Mouse (Mus musculus) hindbrain, embryonic 16.5 days (tissue): ENCODE data around the gene Gm14214. TPM values are rescaled to one million over a fixed set of nuclear protein-coding genes. Genes with fewer than 3 reads are reported as not detected.

ENCODE experiments used
- ATAC-seq: fragments of 200-750 bp; cut with Nextera tagmentation; 2 replicates; pipeline ENCODE4 v1.8.0; 2017; ENCODE audit warnings: moderate TSS enrichment, moderate library complexity
- H3K27ac ChIP-seq: fragments of 300-500 bp; sonication (generic); 2 replicates; pipeline ENCODE4 v1.5.1; 2014; ENCODE audit warnings: low read depth, mild to moderate bottlenecking, control low read depth, low read length, moderate library complexity
- H3K27me3 ChIP-seq: fragments of 300-500 bp; sonication (generic); replicated peaks from 2 replicates; pipeline ENCODE4 v1.6.1; 2014; ENCODE audit warnings: low read length; ENCODE audit not compliant: control insufficient read depth, insufficient read depth
- H3K36me3 ChIP-seq: fragments of 300-500 bp; sonication (generic); 2 replicates; pipeline ENCODE4 v1.6.1; 2014; ENCODE audit warnings: mild to moderate bottlenecking, low read length, moderate library complexity, mixed read lengths; ENCODE audit not compliant: control insufficient read depth, insufficient read depth
- H3K4me1 ChIP-seq: fragments of 300-500 bp; sonication (generic); 2 replicates; pipeline ENCODE4 v1.6.1; 2014; ENCODE audit warnings: low read depth, low read length; ENCODE audit not compliant: control insufficient read depth, insufficient read depth
- H3K4me2 ChIP-seq: fragments of 300-500 bp; sonication (generic); 2 replicates; pipeline ENCODE4 v1.6.1; 2014; ENCODE audit warnings: mild to moderate bottlenecking, low read length, control low read depth, moderate library complexity
- H3K4me3 ChIP-seq: fragments of 300-500 bp; sonication (generic); 2 replicates; pipeline ENCODE4 v1.5.1; 2014; ENCODE audit warnings: mild to moderate bottlenecking, low read length, control low read depth, moderate library complexity
- H3K9ac ChIP-seq: fragments of 300-500 bp; sonication (generic); 2 replicates; pipeline ENCODE4 v1.6.1; 2014; ENCODE audit warnings: low read depth, mild to moderate bottlenecking, control low read depth, low read length, moderate library complexity
- H3K9me3 ChIP-seq: fragments of 300-500 bp; sonication (generic); 2 replicates; pipeline ENCODE4 v1.6.1; 2014; ENCODE audit warnings: mild to moderate bottlenecking, low read length, moderate library complexity; ENCODE audit not compliant: control insufficient read depth
- WGBS: fragments of 180-500 bp; shearing (Covaris S2); extraction: QIAGEN DNeasy Blood & Tissue Kit; methylation state at CpG from one replicate; pipeline ENCODE4 v1.1.7; 2014; 5-methylcytosine and 5-hydroxymethylcytosine counted together
- polyA plus RNA-seq: library from polyadenylated mRNA; unstranded; fragments of >200 nt; fragmentation: Nextera tagmentation; extraction: Ambion mirVana; gene quantifications from 2 replicates; pipeline ENCODE4 v1.2.1, GENCODE M21; 2015

Gm14214 gene
- polyA plus RNA-seq, 1 experiment from 2014 or later, result not detected

DNA sequence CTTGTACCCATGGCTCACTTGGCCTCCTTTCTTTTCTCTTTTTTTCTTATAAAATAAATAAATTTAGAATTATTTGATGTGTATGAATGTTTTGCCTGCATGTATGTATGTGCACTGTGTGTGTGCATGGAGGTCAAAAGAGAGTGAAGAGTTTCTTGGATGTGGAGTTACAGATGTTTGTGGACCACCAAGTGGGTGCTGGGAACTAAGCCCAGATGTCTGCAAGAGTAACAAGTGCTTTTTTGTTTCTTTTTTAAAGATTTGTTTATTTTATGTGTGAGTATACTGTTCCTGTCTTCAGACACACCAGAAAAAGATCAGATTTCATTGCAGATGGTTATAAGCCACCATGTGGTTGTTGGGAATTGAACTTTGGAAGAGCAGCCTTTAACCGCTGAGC lies 33.5 kb upstream of the Gm14214 start:
- Histone ChIP-seq H3K4me1 (no peaks in the 10 kb centered on the region), H3K27ac (no peak overlapping the region), H3K36me3 (no peaks in the 10 kb centered on the region), H3K9ac (no peak overlapping the region), H3K4me3 (no peak overlapping the region), H3K27me3 (no peaks in the 10 kb centered on the region), H3K4me2 (no peak overlapping the region), H3K9me3 (no peaks in the 10 kb centered on the region)
- 76% methylated on average over 1 of the region's 1 CpGs for WGBS
- no peak for ATAC-seq

DNA sequence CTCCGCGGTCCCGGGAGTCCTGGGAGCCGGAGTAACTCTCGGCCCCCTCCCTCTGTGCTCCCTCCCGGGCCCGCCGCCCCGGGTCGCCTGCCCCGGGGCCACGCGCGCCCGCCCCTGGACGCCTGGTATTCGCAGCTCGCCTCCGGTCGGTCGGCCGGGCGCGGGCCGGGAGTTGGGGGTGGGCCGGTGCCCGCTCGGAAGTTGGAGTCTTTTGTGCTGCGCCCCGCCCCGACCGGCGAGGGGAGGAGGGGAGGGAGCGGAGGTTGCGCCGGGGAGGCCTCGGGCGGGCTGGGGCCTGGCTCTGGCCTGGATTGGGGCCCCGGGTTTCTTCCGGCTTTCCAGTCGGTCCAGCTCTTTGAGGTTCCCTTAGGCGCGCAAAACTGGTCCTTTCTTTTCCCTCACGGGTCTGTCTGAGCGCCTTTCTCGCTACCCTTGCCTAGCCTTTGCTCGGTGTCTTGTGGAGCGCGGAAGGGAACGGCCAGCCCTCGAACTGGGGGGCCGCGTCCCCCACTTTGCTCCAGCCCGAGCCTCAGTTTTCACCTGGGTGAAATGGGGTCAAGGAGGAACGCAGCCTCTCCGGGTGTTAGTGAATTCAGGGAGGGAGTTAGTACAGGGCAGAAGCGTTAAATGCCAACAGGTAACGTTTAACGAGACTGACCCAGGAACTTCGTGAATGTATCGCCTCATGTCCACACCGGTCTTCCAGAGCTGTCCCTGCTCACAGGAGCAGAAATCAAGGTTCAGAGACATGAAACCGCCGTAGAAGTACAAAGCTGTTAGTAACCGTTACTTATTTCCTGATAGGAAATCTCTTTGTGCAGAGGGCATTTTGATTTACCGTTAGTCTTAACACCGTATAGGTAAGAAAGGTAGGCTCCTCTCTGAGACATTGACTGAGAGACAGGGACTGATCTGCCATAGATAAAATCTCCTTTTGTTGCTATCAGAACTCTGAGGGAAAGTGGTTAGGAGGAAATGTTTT lies 22.1 kb upstream of the Gm14214 start:
- Histone ChIP-seq H3K9me3 (no peaks in the 10 kb centered on the region), H3K27me3 (no peaks in the 10 kb centered on the region), H3K4me3 (peak overlapping the region; percentile 74), H3K9ac (peak overlapping the region; percentile 91), H3K4me1 (peaks cover 25% of the 10 kb centered on the region), H3K4me2 (peak overlapping the region; percentile 85), H3K36me3 (no peaks in the 10 kb centered on the region), H3K27ac (peak overlapping the region; percentile 98)
- peak; percentile 16 for ATAC-seq
- WGBS, result under 1% methylated on average over 52 of the region's 67 CpGs

DNA sequence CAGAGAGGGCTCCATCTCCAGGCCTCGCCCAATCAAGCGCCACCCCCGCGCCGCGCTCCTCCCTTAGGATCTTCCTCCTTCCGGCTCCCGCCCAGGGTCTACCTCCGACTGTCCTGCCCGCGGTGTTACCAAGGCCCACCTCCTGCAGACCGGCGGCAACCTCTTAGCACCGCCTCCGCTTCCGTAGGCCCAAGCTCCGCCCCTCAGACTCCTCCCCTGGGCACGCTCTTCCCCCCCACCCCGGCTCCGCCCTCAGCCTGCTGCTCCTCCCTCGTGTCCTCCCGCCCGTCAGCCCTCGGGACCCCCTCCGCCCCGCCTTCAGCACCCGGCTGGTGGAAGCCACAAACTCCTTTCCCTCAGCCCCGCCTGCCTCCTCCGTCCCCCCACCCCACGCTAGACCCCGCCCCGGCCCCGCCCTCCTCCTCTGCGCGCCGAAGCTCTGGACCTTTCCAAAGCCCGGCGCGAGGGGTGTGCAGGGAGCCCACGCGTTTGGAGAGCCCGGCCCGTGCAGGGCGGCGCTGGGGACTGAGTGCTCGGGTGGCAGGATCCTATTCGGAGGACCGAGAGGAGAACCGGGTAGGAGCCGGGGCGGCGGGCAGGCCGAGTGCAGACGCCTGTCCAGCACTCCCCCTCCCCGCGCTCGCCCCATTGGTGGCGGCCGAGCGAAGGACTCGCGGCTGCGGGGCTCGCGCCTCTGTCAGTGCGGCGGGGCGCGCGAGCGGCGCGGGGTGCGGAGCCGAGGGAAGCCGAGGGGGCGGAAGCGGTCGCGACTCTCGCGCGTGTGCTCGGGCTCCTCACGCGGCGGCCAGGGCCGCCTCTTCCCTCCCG lies 21.0 kb upstream of the Gm14214 start, which contains the start of the genes Raly and a:
Gene Raly (plus strand): TSS at position 441 of the 828 bp plus-strand sequence.
Gene a (plus strand): TSS at position 747 of the 828 bp plus-strand sequence.
- under 1% methylated on average over 58 of the region's 89 CpGs for WGBS

DNA sequence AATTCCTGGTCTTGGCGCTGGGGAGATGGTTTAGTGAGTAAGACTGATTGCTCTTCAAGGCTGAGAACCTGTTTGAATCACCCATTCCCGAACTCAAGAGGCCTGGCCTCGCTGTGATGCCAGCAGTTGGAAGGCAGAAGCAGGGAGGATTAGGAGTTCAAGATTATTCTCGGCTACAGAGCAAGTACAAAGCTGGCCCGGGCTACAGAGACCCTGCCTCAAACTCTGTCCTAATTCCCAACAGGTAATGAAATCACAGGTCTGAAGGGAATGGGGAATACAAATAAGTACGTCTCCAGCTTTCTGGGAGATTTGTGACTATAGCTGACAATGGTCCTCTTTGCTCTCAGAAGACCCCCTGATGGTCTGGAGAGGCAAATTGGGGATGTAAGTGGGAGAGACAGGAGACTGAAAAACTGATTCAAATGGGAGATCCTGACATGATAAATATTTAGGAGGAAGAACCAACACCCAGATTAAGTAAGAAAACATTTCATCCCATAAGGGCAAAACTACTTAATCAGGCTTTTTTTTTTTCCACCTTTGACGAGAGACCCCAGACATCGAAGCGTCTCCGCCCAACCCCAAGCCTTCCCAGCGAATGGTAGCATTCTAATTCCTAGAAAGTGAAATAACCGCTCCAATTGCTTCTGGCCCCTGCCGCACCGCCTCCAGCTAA lies 20.3 kb upstream of the Gm14214 start:
- peak overlapping the region; percentile 91 for H3K9ac ChIP-seq
- H3K36me3 ChIP-seq, result no peaks in the 10 kb centered on the region
- peak overlapping the region; percentile 98 for H3K27ac ChIP-seq
- H3K27me3 ChIP-seq, result no peaks in the 10 kb centered on the region
- peaks cover 29% of the 10 kb centered on the region for H3K4me1 ChIP-seq
- H3K4me2 ChIP-seq, result peak overlapping the region; percentile 47
- H3K9me3 ChIP-seq, result no peaks in the 10 kb centered on the region
- peak overlapping the region; percentile 74 for H3K4me3 ChIP-seq
- 6% methylated on average over 14 of the region's 14 CpGs for WGBS
- ATAC-seq, result no peak

More for the DNA sequence above, 21.0 kb upstream of the Gm14214 start, which contains the start of the genes Raly and a:
- Histone ChIP-seq H3K36me3 (no peaks in the 10 kb centered on the region), H3K4me1 (peaks cover 25% of the 10 kb centered on the region), H3K27me3 (no peaks in the 10 kb centered on the region), H3K4me3 (peak within 1 kb of the TSS; percentile 74), H3K4me2 (peak within 1 kb of the TSS; percentile 85), H3K9me3 (no peaks in the 10 kb centered on the region), H3K9ac (peak within 1 kb of the TSS; percentile 91), H3K27ac (peak within 1 kb of the TSS; percentile 98)
- ATAC-seq, result peak; percentile 96

DNA sequence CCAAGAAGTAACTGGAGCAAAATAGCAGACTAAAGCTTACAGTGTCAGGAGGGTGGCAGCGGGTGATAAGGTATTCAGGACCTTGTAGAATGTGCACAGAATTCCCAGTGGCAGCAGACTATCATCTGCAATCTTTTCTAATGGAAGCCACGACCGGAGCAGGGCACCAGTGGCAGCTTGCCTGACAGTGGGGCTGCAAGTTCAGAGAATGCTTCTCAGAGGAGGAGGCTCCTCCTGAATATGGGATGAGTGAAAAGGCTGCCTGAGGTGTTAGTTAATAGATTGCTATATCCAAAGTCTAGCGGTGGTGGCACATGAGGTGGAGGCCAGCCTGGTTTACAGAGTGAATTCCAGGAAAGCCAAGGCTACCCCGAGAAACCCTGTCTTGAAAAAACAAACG lies 19.6 kb upstream of the Gm14214 start:
- WGBS, result 77% methylated on average over 6 of the region's 6 CpGs
- H3K27me3 ChIP-seq, result no peaks in the 10 kb centered on the region
- peaks cover 29% of the 10 kb centered on the region for H3K4me1 ChIP-seq
- no peak overlapping the region for H3K9ac ChIP-seq
- H3K36me3 ChIP-seq, result no peaks in the 10 kb centered on the region
- no peak overlapping the region for H3K27ac ChIP-seq
- H3K4me2 ChIP-seq, result no peak overlapping the region
- ATAC-seq, result no peak
- H3K4me3 ChIP-seq, result no peak overlapping the region
- no peaks in the 10 kb centered on the region for H3K9me3 ChIP-seq

DNA sequence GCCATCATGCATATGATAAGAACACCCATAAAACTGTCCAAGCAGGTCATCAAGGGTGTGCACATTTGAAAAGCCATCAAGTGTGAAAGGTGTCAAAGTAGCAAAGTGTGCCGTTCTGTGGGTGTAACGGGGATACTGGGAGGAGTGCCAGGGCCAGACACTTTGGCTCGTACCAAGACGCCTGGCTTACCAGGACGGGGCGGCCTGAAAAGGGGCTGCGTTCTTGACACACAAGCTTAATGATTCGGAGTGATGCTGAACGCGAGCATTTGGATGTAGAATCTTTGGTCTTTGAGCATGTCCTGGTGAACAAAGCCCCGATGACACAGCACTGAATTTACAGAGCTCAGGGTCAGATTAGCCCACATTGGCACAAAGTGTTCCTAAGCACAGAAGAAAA lies 16.9 kb upstream of the Gm14214 start:
- H3K4me2 ChIP-seq, result no peak overlapping the region
- no peak overlapping the region for H3K4me3 ChIP-seq
- peaks cover 15% of the 10 kb centered on the region for H3K4me1 ChIP-seq
- H3K9ac ChIP-seq, result no peak overlapping the region
- no peak for ATAC-seq
- no peaks in the 10 kb centered on the region for H3K27me3 ChIP-seq
- 81% methylated on average over 11 of the region's 11 CpGs for WGBS
- H3K36me3 ChIP-seq, result no peaks in the 10 kb centered on the region
- H3K27ac ChIP-seq, result no peak overlapping the region
- H3K9me3 ChIP-seq, result no peaks in the 10 kb centered on the region

DNA sequence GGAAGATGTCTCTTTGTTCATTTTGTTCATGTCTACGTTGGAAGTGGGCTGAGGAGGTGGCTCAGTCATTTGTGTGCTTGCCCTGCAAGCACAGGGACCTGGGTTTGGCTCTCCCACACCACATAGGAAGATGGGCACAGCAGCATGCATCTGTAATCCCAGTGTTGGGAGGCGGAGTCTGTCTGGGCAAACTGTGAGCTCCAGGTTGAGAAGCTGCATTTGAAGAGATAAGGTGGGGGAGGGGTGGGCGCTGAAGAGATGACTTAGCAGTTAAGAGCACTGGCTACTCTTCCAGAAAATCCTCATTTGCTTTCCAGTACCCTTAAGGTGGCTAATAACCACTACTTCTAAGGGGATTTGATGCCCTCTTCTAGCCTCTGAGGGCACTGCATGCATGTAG lies 16.4 kb upstream of the Gm14214 start:
- H3K27ac ChIP-seq, result no peak overlapping the region
- H3K4me1 ChIP-seq, result peaks cover 15% of the 10 kb centered on the region
- no peak overlapping the region for H3K4me2 ChIP-seq
- no peak for ATAC-seq
- 47% methylated on average over 3 of the region's 3 CpGs for WGBS
- H3K9me3 ChIP-seq, result no peaks in the 10 kb centered on the region
- no peak overlapping the region for H3K9ac ChIP-seq
- H3K4me3 ChIP-seq, result no peak overlapping the region
- H3K27me3 ChIP-seq, result no peaks in the 10 kb centered on the region
- H3K36me3 ChIP-seq, result no peaks in the 10 kb centered on the region

DNA sequence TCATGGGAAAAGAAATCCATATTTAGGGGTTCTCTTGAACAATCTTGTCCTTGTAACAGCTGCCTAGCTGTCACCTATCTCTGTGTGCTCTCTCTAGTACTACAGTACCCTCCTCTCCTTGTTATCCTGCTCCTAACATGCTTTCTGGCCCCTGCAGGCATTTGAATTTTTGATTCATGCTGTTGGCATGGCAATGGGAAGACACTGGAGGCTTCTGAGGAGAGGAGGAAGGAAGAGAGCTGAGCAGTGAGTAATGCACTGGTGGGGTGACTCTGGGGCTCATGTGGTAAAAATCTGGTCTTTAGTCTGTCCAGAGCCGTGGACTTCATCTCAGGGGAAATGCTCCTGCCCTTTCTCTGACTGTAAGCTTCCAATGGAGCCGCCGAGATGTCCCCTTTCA lies 15.5 kb upstream of the Gm14214 start:
- no peaks in the 10 kb centered on the region for H3K36me3 ChIP-seq
- no peaks in the 10 kb centered on the region for H3K27me3 ChIP-seq
- H3K4me3 ChIP-seq, result no peak overlapping the region
- H3K4me1 ChIP-seq, result peaks cover 15% of the 10 kb centered on the region
- H3K27ac ChIP-seq, result no peak overlapping the region
- H3K4me2 ChIP-seq, result no peak overlapping the region
- H3K9me3 ChIP-seq, result no peaks in the 10 kb centered on the region
- no peak overlapping the region for H3K9ac ChIP-seq
- ATAC-seq, result no peak
- WGBS, result 59% methylated on average over 3 of the region's 3 CpGs
